Mouse (Mus musculus): ENCODE measurements around the gene Tbc1d2.

- TF ChIP-seq POLR2A (IDR thresholded peaks at IDR 0.05; ENCODE audit: borderline replicate concordance, low read depth, low read length): no peak
- no peak for TF ChIP-seq CTCF (IDR thresholded peaks at IDR 0.05; ENCODE audit: low read depth, low read length)
These were observed 81.8 kb downstream of the Tbc1d2 start for GRCm38 (mm10) chr4:46568169-46568568.
